Mouse (Mus musculus) lung, embryonic 16.5 days (tissue): ENCODE results near the gene Gm3099. TPM values are rescaled to one million over a fixed set of nuclear protein-coding genes. Genes with fewer than 3 reads are reported as not detected.
"Not testable (repeated sequence)": the region's sequence is repeated elsewhere in the genome, so short reads cannot be mapped to it uniquely, and the experiment has no call there.

Experiments
- ATAC-seq: fragments of 200-750 bp; cut with Nextera tagmentation; 2 replicates; pipeline ENCODE4 v1.8.0; 2017; ENCODE audit warnings: low read depth, mild to moderate bottlenecking, moderate library complexity
- H3K27ac ChIP-seq: fragments of 300-500 bp; sonication (generic); 2 replicates; pipeline ENCODE4 v1.5.1; 2014; ENCODE audit warnings: mild to moderate bottlenecking, control low read depth, low read length
- H3K27me3 ChIP-seq: fragments of 300-500 bp; sonication (generic); 2 replicates; pipeline ENCODE4 v1.6.1; 2014; ENCODE audit warnings: low read depth, low read length, mixed read lengths; ENCODE audit not compliant: control insufficient read depth, insufficient read depth
- H3K36me3 ChIP-seq: fragments of 300-500 bp; sonication (generic); 2 replicates; pipeline ENCODE4 v1.6.1; 2014; ENCODE audit warnings: low read length; ENCODE audit not compliant: control insufficient read depth, insufficient read depth
- H3K4me1 ChIP-seq: fragments of 300-500 bp; sonication (generic); replicated peaks from 2 replicates; pipeline ENCODE4 v1.6.1; 2014; ENCODE audit warnings: low read length, mixed read lengths; ENCODE audit not compliant: control insufficient read depth, insufficient read depth
- H3K4me2 ChIP-seq: fragments of 300-500 bp; sonication (generic); 2 replicates; pipeline ENCODE4 v1.6.1; 2014; ENCODE audit warnings: low read depth, low read length, control low read depth
- H3K4me3 ChIP-seq: fragments of 300-500 bp; sonication (generic); 2 replicates; pipeline ENCODE4 v1.5.1; 2014; ENCODE audit warnings: mild to moderate bottlenecking, low read length, control low read depth
- H3K9ac ChIP-seq: fragments of 300-500 bp; sonication (generic); 2 replicates; pipeline ENCODE4 v1.6.1; 2014; ENCODE audit warnings: low read length, control low read depth
- H3K9me3 ChIP-seq: fragments of 300-500 bp; sonication (generic); 2 replicates; pipeline ENCODE4 v1.6.1; 2016; ENCODE audit warnings: low read length; ENCODE audit not compliant: control insufficient read depth
- WGBS: fragments of 180-500 bp; shearing (Covaris S2); extraction: QIAGEN DNeasy Blood & Tissue Kit; methylation state at CpG from one replicate; pipeline ENCODE4 v1.1.7; 2014; 5-methylcytosine and 5-hydroxymethylcytosine counted together
- polyA plus RNA-seq: library from polyadenylated mRNA; unstranded; fragments of >200 nt; fragmentation: Nextera tagmentation; extraction: Ambion mirVana; gene quantifications from 2 replicates; pipeline ENCODE4 v1.2.1, GENCODE M21; 2015

The Gm3099 gene
- polyA plus RNA-seq = not detected in 2 replicates

GRCm38 (mm10) chr14:3998094-3998493, at the start of gene Gm3099:
TSS of gene Gm3099 (plus strand) at chr14:3998394.
- not testable (repeated sequence) for H3K4me2 ChIP-seq, H3K4me1 ChIP-seq, H3K36me3 ChIP-seq, H3K9me3 ChIP-seq, H3K4me3 ChIP-seq, H3K27ac ChIP-seq, H3K27me3 ChIP-seq, ATAC-seq, H3K9ac ChIP-seq
- WGBS = 71% methylated on average over 1 of the region's 3 CpGs

- not testable (repeated sequence) for H3K4me3 ChIP-seq, H3K27me3 ChIP-seq, H3K4me1 ChIP-seq, H3K36me3 ChIP-seq, ATAC-seq, H3K27ac ChIP-seq, H3K9me3 ChIP-seq, H3K9ac ChIP-seq, H3K4me2 ChIP-seq
- WGBS = no CpG with 5 or more reads among the region's 2 CpGs
Observed at GRCm38 (mm10) chr14:3963247-3963646, 34.9 kb upstream of the Gm3099 start, which contains the start of gene Gm3095. TSS of gene Gm3095 (plus strand) at chr14:3963547.

GRCm38 (mm10) chr14:4023641-4024040, 25.4 kb downstream of the Gm3099 start, which contains the start of gene Gm5796:
TSS of gene Gm5796 (plus strand) at chr14:4023941.
- not testable (repeated sequence) for H3K9me3 ChIP-seq, H3K9ac ChIP-seq, ATAC-seq, H3K4me1 ChIP-seq, H3K27me3 ChIP-seq, H3K4me2 ChIP-seq, H3K36me3 ChIP-seq, H3K27ac ChIP-seq, H3K4me3 ChIP-seq
- 80% methylated on average over 1 of the region's 3 CpGs for whole genome bisulfite sequencing

Other genes with a start within 250 kb of the Gm3099 start
- 0.26 TPM in 2 replicates for gene Gm3002, start 188.3 kb upstream of the Gm3099 start, polyA plus RNA-seq
- not detected in 2 replicates for gene Gm3033, start 152.1 kb upstream of the Gm3099 start, polyA plus RNA-seq
- not detected in 2 replicates for gene Gm2916, start 114.2 kb upstream of the Gm3099 start, polyA plus RNA-seq
- gene Gm3029, start 66.6 kb upstream of the Gm3099 start, polyA plus RNA-seq = not detected in 2 replicates
- not detected in 2 replicates for gene Gm3095, start 34.8 kb upstream of the Gm3099 start, polyA plus RNA-seq
- not detected in 2 replicates for gene Gm5796, start 25.5 kb downstream of the Gm3099 start, polyA plus RNA-seq
- not detected in 2 replicates for gene Gm3115, start 85.7 kb downstream of the Gm3099 start, polyA plus RNA-seq
- 0.16 and 0.36 TPM in 2 replicates for gene Gm8108, start 112.1 kb downstream of the Gm3099 start, polyA plus RNA-seq
- not detected in 2 replicates for gene Gm3127, start 166.6 kb downstream of the Gm3099 start, polyA plus RNA-seq
- gene Gm2974, start 184.2 kb downstream of the Gm3099 start, polyA plus RNA-seq = 0.23 and 0.33 TPM in 2 replicates